Mouse (Mus musculus) midbrain, embryonic 12.5 days (tissue): Measurements from ENCODE around the gene Odf3. TPM values are rescaled to one million over a fixed set of nuclear protein-coding genes. Genes with fewer than 3 reads are reported as not detected.

Experiments used
- ATAC-seq: fragments of 200-750 bp; cut with Nextera tagmentation; 2 replicates; pipeline ENCODE4 v1.8.0; 2017; ENCODE audit warnings: low read depth, moderate TSS enrichment, moderate library complexity; ENCODE audit not compliant: low FRiP score
- H3K27ac ChIP-seq: fragments of 300-500 bp; sonication (generic); replicated peaks from 2 replicates; pipeline ENCODE4 v1.5.1; 2016; ENCODE audit warnings: mild to moderate bottlenecking
- H3K27me3 ChIP-seq: fragments of 300-500 bp; sonication (generic); 2 replicates; pipeline ENCODE4 v1.6.1; 2016; ENCODE audit warnings: mild to moderate bottlenecking
- H3K36me3 ChIP-seq: fragments of 300-500 bp; sonication (generic); 2 replicates; pipeline ENCODE4 v1.6.1; 2016
- H3K4me1 ChIP-seq: fragments of 300-500 bp; sonication (generic); 2 replicates; pipeline ENCODE4 v1.6.1; 2016
- H3K4me2 ChIP-seq: fragments of 300-500 bp; sonication (generic); replicated peaks from 2 replicates; pipeline ENCODE4 v1.6.1; 2016; ENCODE audit warnings: mild to moderate bottlenecking, moderate library complexity
- H3K4me3 ChIP-seq: fragments of 300-500 bp; sonication (generic); 2 replicates; pipeline ENCODE4 v1.5.1; 2016; ENCODE audit warnings: mild to moderate bottlenecking
- H3K9ac ChIP-seq: fragments of 300-500 bp; sonication (generic); replicated peaks from 2 replicates; pipeline ENCODE4 v1.6.1; 2016; ENCODE audit warnings: mild to moderate bottlenecking, moderate library complexity
- H3K9me3 ChIP-seq: fragments of 300-500 bp; sonication (generic); 2 replicates; pipeline ENCODE4 v1.6.1; 2016; ENCODE audit warnings: mild to moderate bottlenecking
- WGBS: fragments of 180-500 bp; shearing (Covaris S2); methylation state at CpG from one replicate; pipeline ENCODE4 v1.1.7; 2016; 5-methylcytosine and 5-hydroxymethylcytosine counted together
- polyA plus RNA-seq: library from polyadenylated mRNA; unstranded; fragments of >200 nt; fragmentation: Nextera tagmentation; extraction: Ambion mirVana; gene quantifications from 2 replicates; pipeline ENCODE4 v1.2.1, GENCODE M21; 2016

Gene Odf3
- polyA plus RNA-seq, 1 experiment from 2014 or later: not detected

GRCm38 (mm10) chr7:140845683-140846082, 1.9 kb upstream of the Odf3 start:
- no peak for ATAC-seq

GRCm38 (mm10) chr7:140846676-140847075, 929 bp upstream of the Odf3 start:
- WGBS: 87% methylated on average over 10 of the region's 10 CpGs
- no peak for ATAC-seq
- H3K27ac ChIP-seq: no peak overlapping the region
- H3K27me3 ChIP-seq: peaks cover 26% of the 10 kb centered on the region
- no peaks in the 10 kb centered on the region for H3K9me3 ChIP-seq
- no peaks in the 10 kb centered on the region for H3K4me1 ChIP-seq
- no peak overlapping the region for H3K9ac ChIP-seq
- no peak overlapping the region for H3K4me3 ChIP-seq
- H3K4me2 ChIP-seq: no peak overlapping the region
- H3K36me3 ChIP-seq: 0 out of 2 replicates have a peak, but pooled peaks cover 3% of the 10 kb centered on the region

More at GRCm38 (mm10) chr7:140845683-140846082, 1.9 kb upstream of the Odf3 start:
- no peaks in the 10 kb centered on the region for H3K9me3 ChIP-seq
- H3K4me3 ChIP-seq: no peak overlapping the region
- 63% methylated on average over 4 of the region's 4 CpGs for WGBS
- no peaks in the 10 kb centered on the region for H3K36me3 ChIP-seq
- H3K27me3 ChIP-seq: peaks cover 36% of the 10 kb centered on the region
- no peak overlapping the region for H3K4me2 ChIP-seq
- H3K27ac ChIP-seq: no peak overlapping the region
- H3K4me1 ChIP-seq: no peaks in the 10 kb centered on the region
- no peak overlapping the region for H3K9ac ChIP-seq

- no peak overlapping the region for H3K27ac ChIP-seq
- peaks cover 22% of the 10 kb centered on the region for H3K36me3 ChIP-seq
- no peak overlapping the region for H3K4me2 ChIP-seq
- peaks cover 10% of the 10 kb centered on the region for H3K27me3 ChIP-seq
- H3K4me1 ChIP-seq: no peaks in the 10 kb centered on the region
- H3K9me3 ChIP-seq: no peaks in the 10 kb centered on the region
- no peak for ATAC-seq
- WGBS: 91% methylated on average over 10 of the region's 10 CpGs
- H3K9ac ChIP-seq: no peak overlapping the region
- no peak overlapping the region for H3K4me3 ChIP-seq
Observed at GRCm38 (mm10) chr7:140848591-140848990, 986 bp downstream of the Odf3 start.

GRCm38 (mm10) chr7:140851916-140852315, 4.3 kb downstream of the Odf3 start:
- Histone ChIP-seq H3K4me1 (peaks cover 10% of the 10 kb centered on the region), H3K4me2 (no peak overlapping the region), H3K9ac (no peak overlapping the region), H3K9me3 (no peaks in the 10 kb centered on the region), H3K27ac (no peak overlapping the region), H3K4me3 (no peak overlapping the region), H3K27me3 (no peaks in the 10 kb centered on the region), H3K36me3 (peaks cover 34% of the 10 kb centered on the region)
- 98% methylated on average over 4 of the region's 4 CpGs for WGBS
- ATAC-seq: no peak

- Histone ChIP-seq H3K4me1 (peaks cover 18% of the 10 kb centered on the region), H3K27ac (no peak overlapping the region), H3K4me3 (no peak overlapping the region), H3K9ac (no peak overlapping the region), H3K27me3 (no peaks in the 10 kb centered on the region), H3K4me2 (no peak overlapping the region), H3K36me3 (peaks cover 35% of the 10 kb centered on the region), H3K9me3 (no peaks in the 10 kb centered on the region)
- no peak for ATAC-seq
- WGBS: 89% methylated on average over 9 of the region's 9 CpGs
Observed at GRCm38 (mm10) chr7:140853386-140853785, 5.8 kb downstream of the Odf3 start.

- H3K4me1 ChIP-seq: peaks cover 29% of the 10 kb centered on the region
- no peak overlapping the region for H3K9ac ChIP-seq
- 95% methylated on average over 18 of the region's 18 CpGs for WGBS
- H3K27me3 ChIP-seq: no peaks in the 10 kb centered on the region
- no peak overlapping the region for H3K27ac ChIP-seq
- ATAC-seq: no peak
- peaks cover 46% of the 10 kb centered on the region for H3K36me3 ChIP-seq
- no peak overlapping the region for H3K4me2 ChIP-seq
- no peak overlapping the region for H3K4me3 ChIP-seq
- H3K9me3 ChIP-seq: no peaks in the 10 kb centered on the region
Observed at GRCm38 (mm10) chr7:140854483-140854882, 6.9 kb downstream of the Odf3 start.

GRCm38 (mm10) chr7:140855181-140855580, 7.6 kb downstream of the Odf3 start:
- no peak for ATAC-seq
- Histone ChIP-seq H3K9ac (peak overlapping the region; percentile 93), H3K4me3 (peak overlapping the region; percentile 81), H3K4me1 (peaks cover 32% of the 10 kb centered on the region), H3K27ac (no peak overlapping the region), H3K9me3 (no peaks in the 10 kb centered on the region), H3K36me3 (peaks cover 52% of the 10 kb centered on the region), H3K4me2 (peak overlapping the region; percentile 99), H3K27me3 (no peaks in the 10 kb centered on the region)
- WGBS: 79% methylated on average over 9 of the region's 9 CpGs

- Histone ChIP-seq H3K27me3 (no peaks in the 10 kb centered on the region), H3K27ac (peak within 1 kb of the TSS; percentile 90), H3K9me3 (no peaks in the 10 kb centered on the region), H3K4me3 (peak within 1 kb of the TSS; percentile 81), H3K36me3 (peaks cover 61% of the 10 kb centered on the region), H3K4me1 (peaks cover 32% of the 10 kb centered on the region), H3K4me2 (peak within 1 kb of the TSS; percentile 99), H3K9ac (peak within 1 kb of the TSS; percentile 93)
- ATAC-seq: peak; percentile 80
- 1% methylated on average over 51 of the region's 51 CpGs for WGBS
Observed at GRCm38 (mm10) chr7:140855860-140856784, 8.5 kb downstream of the Odf3 start, which contains the start of gene Gm45785. Gm45785 (minus strand) TSS chr7:140856331.

GRCm38 (mm10) chr7:140856785-140857549, 9.4 kb downstream of the Odf3 start, which contains the start of gene Ric8a:
Ric8a (plus strand) TSS chr7:140856957.
- peak within 1 kb of the TSS; percentile 99 for H3K4me2 ChIP-seq
- H3K9me3 ChIP-seq: no peaks in the 10 kb centered on the region
- WGBS: under 1% methylated on average over 50 of the region's 50 CpGs
- peak within 1 kb of the TSS; percentile 90 for H3K27ac ChIP-seq
- no peaks in the 10 kb centered on the region for H3K27me3 ChIP-seq
- peaks cover 64% of the 10 kb centered on the region for H3K36me3 ChIP-seq
- ATAC-seq: peak; percentile 79
- H3K4me3 ChIP-seq: peak within 1 kb of the TSS; percentile 81
- peaks cover 32% of the 10 kb centered on the region for H3K4me1 ChIP-seq
- H3K9ac ChIP-seq: peak within 1 kb of the TSS; percentile 93

- Histone ChIP-seq H3K9ac (peak within 1 kb of the TSS; percentile 93), H3K4me3 (peak within 1 kb of the TSS; percentile 81), H3K27ac (peak within 1 kb of the TSS; percentile 90), H3K27me3 (no peaks in the 10 kb centered on the region), H3K4me2 (peak within 1 kb of the TSS; percentile 99), H3K9me3 (no peaks in the 10 kb centered on the region), H3K36me3 (peaks cover 64% of the 10 kb centered on the region), H3K4me1 (peaks cover 32% of the 10 kb centered on the region)
- ATAC-seq: peak; percentile 48
- 42% methylated on average over 40 of the region's 40 CpGs for WGBS
Observed at GRCm38 (mm10) chr7:140857550-140858505, 10.2 kb downstream of the Odf3 start, which contains the start of gene Bet1l. Bet1l (minus strand) TSS chr7:140857577.

- Histone ChIP-seq H3K27ac (no peak overlapping the region), H3K36me3 (peaks cover 64% of the 10 kb centered on the region), H3K4me3 (peak overlapping the region; percentile 81), H3K9me3 (no peaks in the 10 kb centered on the region), H3K4me1 (peaks cover 32% of the 10 kb centered on the region), H3K27me3 (no peaks in the 10 kb centered on the region), H3K9ac (peak overlapping the region; percentile 93), H3K4me2 (peak overlapping the region; percentile 99)
- no peak for ATAC-seq
- 93% methylated on average over 8 of the region's 8 CpGs for WGBS
Observed at GRCm38 (mm10) chr7:140858746-140859145, 11.1 kb downstream of the Odf3 start.
